Mouse (Mus musculus): Measurements from ENCODE around the gene Tbx21. TPM values are rescaled to one million over a fixed set of nuclear protein-coding genes. Genes with fewer than 3 reads are reported as not detected.

Tbx21 gene
- total RNA-seq, 2 experiments from 2014 or later: 0.32 to 0.40 TPM

DNA sequence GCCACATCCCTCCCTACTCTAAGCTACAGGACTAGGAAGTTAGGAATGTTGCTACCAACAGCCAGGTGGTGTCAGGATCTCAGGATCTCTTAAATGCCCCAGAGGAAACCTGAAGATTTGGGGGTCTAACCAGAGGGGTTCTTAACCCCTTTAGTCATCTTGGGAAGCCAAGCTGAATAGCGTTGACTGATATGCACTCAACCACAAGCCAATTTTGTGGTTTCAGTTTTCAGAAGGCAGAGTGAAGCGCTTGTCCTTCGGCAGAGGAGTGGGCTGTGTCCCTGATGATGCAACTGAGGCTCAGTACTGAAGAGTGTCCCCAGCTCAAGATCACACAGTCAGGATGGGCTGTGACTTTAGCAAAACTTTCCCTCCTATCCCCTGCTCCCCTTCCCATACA, 13.8 kb upstream of the Tbx21 start:
- DNase-seq (ENCODE audit: extremely low spot score in 1 of 2, low spot score in 2 of 2): no peak
- Histone ChIP-seq H3K4me3 (no peak overlapping the region), H3K27ac (no peak overlapping the region)
- no peak for TF ChIP-seq CTCF (IDR thresholded peaks at IDR 0.05)
- intact Hi-C loops (cut with DNase I): no loop called here

DNA sequence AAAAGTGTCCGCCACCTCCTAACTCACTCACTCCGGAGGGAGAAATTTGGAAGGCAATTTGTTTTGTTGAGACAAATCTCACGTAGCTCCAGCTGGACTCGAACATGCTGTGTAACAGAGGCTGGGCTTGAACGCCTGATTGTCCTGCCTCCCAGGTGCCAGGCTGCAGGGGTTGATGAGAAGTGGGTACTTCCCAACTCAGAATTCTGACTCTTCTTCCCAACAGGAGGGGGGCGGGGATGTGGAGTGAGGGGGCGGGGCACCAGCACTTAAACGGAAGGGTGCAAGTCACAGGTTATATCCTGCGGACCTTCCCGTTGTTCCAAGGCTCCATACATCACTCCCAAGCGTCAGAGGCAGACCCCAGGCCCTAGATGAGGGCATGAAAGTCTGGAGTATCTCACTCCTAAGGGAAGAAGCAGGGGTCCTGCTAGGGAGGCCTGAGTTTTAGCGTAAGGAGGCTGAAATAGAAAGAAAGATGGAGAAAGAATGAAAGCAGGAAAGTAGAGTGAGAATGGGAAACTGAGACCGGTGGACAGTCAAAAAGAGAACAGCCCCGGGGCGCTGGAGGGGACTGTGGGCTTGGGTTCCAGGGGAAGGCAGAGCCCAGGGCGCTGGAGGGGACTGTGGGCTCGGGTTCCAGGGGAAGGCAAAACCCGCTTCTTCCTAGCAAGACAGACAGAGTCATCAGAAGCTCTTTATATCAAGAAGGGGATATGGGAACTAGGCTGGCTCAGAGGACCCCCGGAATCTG, 12.5 kb upstream of the Tbx21 start:
- Histone ChIP-seq H3K4me3 (peak overlapping the region; percentile 48), H3K27ac (no peak overlapping the region)
- intact Hi-C loops (cut with DNase I): no loop called here
- TF ChIP-seq CTCF (IDR thresholded peaks at IDR 0.05): no peak
- no peak for DNase-seq (ENCODE audit: extremely low spot score in 1 of 2, low spot score in 2 of 2)

DNA sequence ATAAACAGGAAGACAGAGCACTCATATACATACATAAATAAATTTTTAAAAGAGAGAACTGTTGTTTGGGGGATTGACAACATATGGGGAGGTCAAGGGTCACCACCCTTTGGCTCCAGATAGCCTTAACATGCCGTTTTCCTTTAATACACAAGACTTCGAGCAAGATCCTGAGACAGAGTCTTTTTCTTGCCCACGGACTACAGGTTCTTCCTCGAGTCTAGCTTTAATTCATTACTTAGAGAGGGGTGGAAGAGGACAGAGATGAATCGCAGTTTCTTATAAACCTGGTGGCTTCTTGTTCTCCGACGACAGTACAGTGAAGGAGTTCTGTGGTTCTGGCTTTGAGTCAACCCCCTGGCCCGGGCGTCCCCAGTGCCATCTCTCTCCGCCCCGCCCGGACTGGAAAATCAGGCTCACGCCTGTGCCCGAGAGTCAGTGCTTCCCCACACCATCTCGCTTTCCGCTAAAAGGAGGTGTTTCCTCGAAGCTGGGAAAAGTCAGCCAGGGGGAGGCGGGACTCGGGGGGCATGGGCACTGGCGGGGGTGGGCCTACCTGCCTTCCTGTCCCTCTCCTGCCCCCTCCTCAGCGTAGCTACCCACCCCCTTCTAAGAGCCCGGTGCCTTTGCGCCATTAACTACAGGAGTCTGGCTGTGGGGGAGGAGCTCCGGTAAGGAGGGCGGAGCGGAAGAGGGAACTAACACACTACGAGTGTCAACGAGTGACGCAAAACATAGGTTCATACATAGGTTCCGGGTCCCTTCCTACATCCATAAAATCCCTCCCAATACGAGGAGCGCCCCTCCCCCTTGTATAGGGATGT, 11.7 kb upstream of the Tbx21 start:
- no peak for TF ChIP-seq CTCF (IDR thresholded peaks at IDR 0.05)
- intact Hi-C loops (cut with DNase I): no loop called here
- no peak for DNase-seq (ENCODE audit: extremely low spot score in 1 of 2, low spot score in 2 of 2)
- Histone ChIP-seq H3K27ac (no peak overlapping the region), H3K4me3 (peak overlapping the region; percentile 48)

DNA sequence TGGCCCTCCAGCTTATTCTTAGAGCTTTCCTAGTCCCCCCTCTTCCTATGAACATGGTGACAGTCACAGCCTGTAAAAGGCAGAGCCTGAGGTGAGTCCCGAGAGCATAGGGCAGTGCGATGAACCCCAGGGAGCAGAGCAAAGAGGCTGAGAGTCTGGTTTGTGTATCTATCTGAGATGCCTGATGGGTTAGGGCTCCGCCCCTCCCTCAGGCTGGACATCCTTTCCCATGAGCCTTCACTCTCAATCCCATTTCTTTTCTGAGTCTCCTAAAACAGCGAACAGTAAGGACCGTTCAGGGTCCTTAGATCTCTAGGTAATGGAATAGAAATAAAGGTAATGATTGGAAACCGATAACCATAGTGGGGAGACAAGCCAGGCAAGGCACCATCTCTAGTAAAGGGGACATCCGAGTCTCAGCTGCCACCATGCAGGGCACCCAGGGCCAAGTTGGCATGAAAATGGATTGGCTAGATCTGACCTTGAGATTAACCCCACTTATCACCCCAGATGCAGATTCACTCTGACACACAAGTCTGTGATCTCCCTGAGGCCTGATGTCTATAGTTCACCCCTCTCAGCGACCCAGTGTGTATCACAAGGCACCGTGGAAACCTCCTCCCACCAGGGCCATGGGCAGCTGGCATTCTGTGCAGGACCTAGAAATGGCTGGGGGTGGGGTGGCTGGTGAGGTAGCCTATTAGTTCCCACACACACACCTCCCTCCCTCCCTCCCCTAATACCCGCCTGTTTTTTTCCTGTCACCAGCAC, 9.3 kb upstream of the Tbx21 start:
- intact Hi-C loops (cut with DNase I): no loop called here
- no peak overlapping the region for H3K27ac ChIP-seq
- no peak for TF ChIP-seq CTCF (IDR thresholded peaks at IDR 0.05)
- DNase-seq (ENCODE audit: extremely low spot score in 1 of 2, low spot score in 2 of 2): no peak
- no peak overlapping the region for H3K4me3 ChIP-seq

DNA sequence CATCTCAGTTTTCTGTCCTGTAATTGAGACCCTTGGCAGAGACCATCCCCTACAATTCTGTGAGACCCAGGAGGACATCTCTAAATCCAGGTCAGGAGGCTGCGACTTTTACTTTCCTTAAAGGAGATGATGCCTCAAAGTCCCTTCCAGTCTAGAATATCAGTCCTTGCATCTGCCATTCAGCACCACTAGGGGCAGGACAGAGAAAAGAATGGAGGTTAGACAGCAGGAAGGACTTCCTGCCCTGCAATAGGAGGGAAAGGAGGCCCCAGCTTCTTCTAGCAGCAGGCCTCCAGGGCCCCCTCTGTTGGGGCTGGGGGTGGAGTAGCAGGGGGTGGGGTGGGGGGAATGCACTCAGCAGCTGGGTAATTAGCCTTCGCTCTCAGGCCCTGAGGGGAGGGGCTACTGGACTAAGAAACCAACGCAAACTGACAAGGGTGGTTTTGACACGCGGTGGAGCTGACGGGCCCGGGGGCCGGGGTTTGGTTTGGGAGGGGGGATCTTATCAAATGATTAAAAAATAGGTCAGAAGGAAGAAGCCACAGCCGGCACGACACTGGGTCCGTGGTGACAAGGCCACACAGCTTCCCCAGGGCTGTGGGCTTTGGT, 8.3 kb upstream of the Tbx21 start:
- intact Hi-C loops (cut with DNase I): no loop called here
- no peak for DNase-seq (ENCODE audit: extremely low spot score in 1 of 2, low spot score in 2 of 2)
- Histone ChIP-seq H3K4me3 (no peak overlapping the region), H3K27ac (no peak overlapping the region)
- peak; percentile 27 for TF ChIP-seq CTCF (IDR thresholded peaks at IDR 0.05)

DNA sequence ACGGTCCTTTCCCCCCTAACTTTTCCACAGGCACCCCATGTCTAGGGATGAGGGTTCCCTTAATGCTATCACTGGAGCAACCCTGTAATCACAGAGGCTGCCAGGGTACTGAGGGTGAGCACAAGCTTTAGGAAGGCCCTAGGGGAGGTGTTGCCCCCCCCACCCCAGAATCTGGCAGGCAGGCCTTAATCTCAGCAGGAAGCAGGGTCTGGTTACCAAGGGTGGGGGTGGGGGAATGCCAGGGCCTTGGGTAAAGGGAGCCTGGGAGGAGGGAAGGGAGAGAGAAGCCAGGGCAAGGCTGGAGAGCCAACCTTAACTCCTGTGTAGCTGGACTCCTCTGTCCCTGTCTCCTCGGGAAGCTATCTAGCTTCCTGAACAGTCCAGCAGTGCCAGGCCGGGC, 5.5 kb upstream of the Tbx21 start:
- no peak for TF ChIP-seq CTCF (IDR thresholded peaks at IDR 0.05)
- no peak for DNase-seq (ENCODE audit: extremely low spot score in 1 of 2, low spot score in 2 of 2)
- Histone ChIP-seq H3K27ac (no peak overlapping the region), H3K4me3 (no peak overlapping the region)
- intact Hi-C loops (cut with DNase I): no loop called here

DNA sequence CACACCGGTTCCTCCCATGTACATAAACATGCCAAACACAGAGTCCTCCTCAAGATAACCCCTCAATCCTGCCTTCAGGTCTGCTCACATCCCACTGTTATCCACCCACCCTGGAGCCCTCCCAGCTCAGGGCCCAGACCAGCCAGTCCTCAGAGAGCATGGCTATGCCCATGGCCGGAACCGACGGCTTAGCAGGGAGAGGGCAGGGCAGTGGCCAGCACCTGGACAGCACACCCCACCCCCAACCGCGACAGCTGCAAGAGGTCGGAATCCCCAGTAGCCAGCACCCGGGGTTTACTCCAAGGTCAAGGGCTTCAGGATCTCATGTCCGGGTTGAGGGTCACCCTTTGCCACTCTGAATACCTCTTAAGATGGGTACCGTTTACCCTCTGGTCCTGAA, 5.1 kb upstream of the Tbx21 start:
- no peak for TF ChIP-seq CTCF (IDR thresholded peaks at IDR 0.05)
- no peak for DNase-seq (ENCODE audit: extremely low spot score in 1 of 2, low spot score in 2 of 2)
- intact Hi-C loops (cut with DNase I): no loop called here
- no peak overlapping the region for H3K27ac ChIP-seq
- no peak overlapping the region for H3K4me3 ChIP-seq

DNA sequence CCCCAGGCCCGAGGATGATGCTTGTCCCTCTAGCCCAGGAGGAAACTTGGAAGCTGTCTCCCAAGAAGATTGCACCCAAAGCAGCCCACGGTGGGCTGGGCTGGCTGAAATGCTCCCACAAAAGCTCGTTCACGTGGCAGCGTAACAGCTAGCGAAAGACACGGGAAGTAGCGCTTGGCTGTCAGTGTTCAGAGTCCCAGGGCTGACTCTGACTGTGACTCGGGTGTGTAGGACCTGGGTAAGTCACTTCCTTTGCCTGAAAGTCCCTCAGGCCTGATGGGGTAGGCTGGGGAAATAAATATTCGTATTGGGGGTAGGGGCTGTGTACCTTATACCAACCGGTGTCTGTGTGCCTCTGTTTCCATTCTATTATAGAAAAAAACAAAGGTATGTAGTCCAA, 666 bp upstream of the Tbx21 start:
- DNase-seq (ENCODE audit: extremely low spot score in 1 of 2, low spot score in 2 of 2): no peak
- intact Hi-C loops (cut with DNase I): no loop called here
- TF ChIP-seq CTCF (IDR thresholded peaks at IDR 0.05): no peak
- no peak overlapping the region for H3K4me3 ChIP-seq
- no peak overlapping the region for H3K27ac ChIP-seq

DNA sequence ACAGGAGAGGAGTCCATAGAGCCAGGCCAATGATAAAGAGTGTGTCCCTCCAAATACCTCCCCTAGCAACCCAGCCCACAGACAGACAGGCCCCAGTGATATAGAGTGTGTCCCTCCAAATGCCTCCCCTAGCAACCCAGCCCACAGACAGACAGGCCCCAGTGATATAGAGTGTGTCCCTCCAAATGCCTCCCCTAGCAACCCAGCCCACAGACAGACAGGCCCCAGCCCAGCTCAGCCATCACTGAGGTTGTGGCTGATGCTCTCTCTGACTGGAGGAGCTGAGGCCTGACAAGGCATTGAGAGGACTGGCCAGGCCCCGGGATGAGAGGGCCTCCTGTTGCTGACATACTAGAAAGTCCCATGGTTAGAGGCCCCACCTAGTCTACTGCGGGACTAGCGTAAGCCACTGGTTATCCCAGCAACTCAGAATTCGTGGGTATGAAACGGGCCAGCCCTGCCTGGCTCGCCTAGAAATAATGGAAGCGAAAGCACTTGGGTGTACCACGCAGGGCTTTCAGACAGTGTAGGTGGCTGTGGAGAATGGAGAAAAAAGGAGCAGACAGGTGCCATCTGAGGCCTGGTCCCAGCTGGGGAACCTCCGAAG, 2.5 kb downstream of the Tbx21 start:
- TF ChIP-seq CTCF (IDR thresholded peaks at IDR 0.05): no peak
- no peak for DNase-seq (ENCODE audit: extremely low spot score in 1 of 2, low spot score in 2 of 2)
- no peak overlapping the region for H3K27ac ChIP-seq
- intact Hi-C loops (cut with DNase I): no loop called here
- no peak overlapping the region for H3K4me3 ChIP-seq

DNA sequence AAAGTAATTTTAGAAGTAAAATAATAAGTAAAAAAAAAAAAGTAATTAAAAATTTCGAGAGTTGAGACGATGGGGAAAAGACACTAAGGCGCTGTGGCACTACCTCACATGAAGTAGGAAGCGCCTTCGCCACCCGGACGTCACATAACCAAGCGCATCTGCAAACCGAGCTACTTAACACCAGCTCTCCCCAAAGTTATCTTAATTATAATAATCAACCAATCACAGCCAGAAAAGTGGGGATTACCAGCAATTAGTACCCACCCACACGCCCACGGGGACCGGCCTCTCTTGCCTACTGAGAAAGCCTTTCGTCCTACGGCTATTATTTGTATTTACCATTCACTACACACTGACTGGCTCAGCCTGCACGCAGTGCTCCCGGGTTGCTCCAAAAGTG, 6.2 kb downstream of the Tbx21 start:
- TF ChIP-seq CTCF (IDR thresholded peaks at IDR 0.05): no peak
- Histone ChIP-seq H3K27ac (no peak overlapping the region), H3K4me3 (no peak overlapping the region)
- DNase-seq (ENCODE audit: extremely low spot score in 1 of 2, low spot score in 2 of 2): no peak
- intact Hi-C loops (cut with DNase I): no loop called here

DNA sequence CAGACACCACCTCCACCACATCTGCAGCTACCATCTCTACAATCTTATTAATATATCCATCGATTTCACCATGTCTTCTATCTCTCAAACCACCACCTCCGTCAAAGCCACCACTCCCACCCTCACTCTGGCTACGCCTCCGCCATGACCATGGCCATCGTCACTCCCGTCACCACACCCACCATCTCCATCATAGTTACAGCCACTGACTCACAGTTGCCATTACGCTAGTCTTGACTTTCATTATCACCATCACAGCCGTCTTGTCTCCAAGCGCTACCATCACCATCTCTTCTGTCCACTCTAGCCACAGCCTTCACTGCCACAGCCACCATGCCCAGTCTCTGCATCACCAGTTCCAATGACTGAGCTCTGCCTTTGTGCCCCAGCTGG, 11.0 kb downstream of the Tbx21 start:
- DNase-seq (ENCODE audit: extremely low spot score in 1 of 2, low spot score in 2 of 2): no peak
- Histone ChIP-seq H3K27ac (no peak overlapping the region), H3K4me3 (no peak overlapping the region)
- intact Hi-C loops (cut with DNase I): no loop called here
- TF ChIP-seq CTCF (IDR thresholded peaks at IDR 0.05): no peak
